Mouse (Mus musculus) lung, embryonic 14.5 days (tissue): ENCODE measurements around the gene Prss53. TPM values are rescaled to one million over a fixed set of nuclear protein-coding genes. Genes with fewer than 3 reads are reported as not detected.

Experiments
- ATAC-seq: fragments of 200-750 bp; cut with Nextera tagmentation; 2 replicates; pipeline ENCODE4 v1.8.0; 2017; ENCODE audit warnings: mild to moderate bottlenecking, moderate TSS enrichment, moderate library complexity; ENCODE audit not compliant: insufficient read depth
- DNase-seq: peaks from one replicate; pipeline ENCODE4 v3.0.0-alpha.2; 2015
- H3K27ac ChIP-seq: fragments of 300-500 bp; sonication (generic); 2 replicates; pipeline ENCODE4 v1.5.1; 2014; ENCODE audit warnings: low read depth, mild to moderate bottlenecking, moderate library complexity
- H3K27me3 ChIP-seq: fragments of 300-500 bp; sonication (generic); 2 replicates; pipeline ENCODE4 v1.6.1; 2014; ENCODE audit warnings: low read length, control low read depth; ENCODE audit not compliant: insufficient read depth
- H3K36me3 ChIP-seq: fragments of 300-500 bp; sonication (generic); 2 replicates; pipeline ENCODE4 v1.6.1; 2014; ENCODE audit warnings: control low read depth; ENCODE audit not compliant: insufficient read depth
- H3K4me1 ChIP-seq: fragments of 300-500 bp; sonication (generic); 2 replicates; pipeline ENCODE4 v1.6.1; 2014; ENCODE audit warnings: antibody characterized with exemption, control low read depth; ENCODE audit not compliant: insufficient read depth
- H3K4me2 ChIP-seq: fragments of 300-500 bp; sonication (generic); 2 replicates; pipeline ENCODE4 v1.6.1; 2014; ENCODE audit warnings: mild to moderate bottlenecking
- H3K4me3 ChIP-seq: fragments of 300-500 bp; sonication (generic); 2 replicates; pipeline ENCODE4 v1.5.1; 2014; ENCODE audit warnings: low read depth, low read length
- H3K9ac ChIP-seq: fragments of 300-500 bp; sonication (generic); 2 replicates; pipeline ENCODE4 v1.6.1; 2014
- H3K9me3 ChIP-seq: fragments of 300-500 bp; sonication (generic); 2 replicates; pipeline ENCODE4 v1.6.1; 2016; ENCODE audit warnings: low read depth, low read length, control low read depth
- CTCF ChIP-seq: IDR thresholded peaks from 2 replicates; pipeline ENCODE4 v1.5.1; 2016; ENCODE audit warnings: antibody characterized with exemption, low read depth
- WGBS: fragments of 180-500 bp; shearing (Covaris S2); extraction: QIAGEN DNeasy Blood & Tissue Kit; methylation state at CpG from one replicate; pipeline ENCODE4 v1.1.7; 2014; 5-methylcytosine and 5-hydroxymethylcytosine counted together
- polyA plus RNA-seq: library from polyadenylated mRNA; unstranded; fragments of >200 nt; fragmentation: Nextera tagmentation; extraction: Ambion mirVana; gene quantifications from 2 replicates; pipeline ENCODE4 v1.2.1, GENCODE M21; 2014

Prss53 gene
- polyA plus RNA-seq, 1 experiment from 2014 or later = 0.95 TPM

- peaks cover 82% of the 10 kb centered on the region for H3K36me3 ChIP-seq
- H3K27me3 ChIP-seq = no peaks in the 10 kb centered on the region
- no peak for TF ChIP-seq CTCF
- no peak overlapping the region for H3K4me3 ChIP-seq
- H3K27ac ChIP-seq = no peak overlapping the region
- DNase-seq = no peak
- ATAC-seq = no peak
- no peaks in the 10 kb centered on the region for H3K4me1 ChIP-seq
- no peak overlapping the region for H3K9ac ChIP-seq
- H3K4me2 ChIP-seq = no peak overlapping the region
- no peaks in the 10 kb centered on the region for H3K9me3 ChIP-seq
- 81% methylated on average over 3 of the region's 3 CpGs for WGBS
Observed at GRCm38 (mm10) chr7:127887781-127888180, 3.0 kb downstream of the Prss53 start.

DNA sequence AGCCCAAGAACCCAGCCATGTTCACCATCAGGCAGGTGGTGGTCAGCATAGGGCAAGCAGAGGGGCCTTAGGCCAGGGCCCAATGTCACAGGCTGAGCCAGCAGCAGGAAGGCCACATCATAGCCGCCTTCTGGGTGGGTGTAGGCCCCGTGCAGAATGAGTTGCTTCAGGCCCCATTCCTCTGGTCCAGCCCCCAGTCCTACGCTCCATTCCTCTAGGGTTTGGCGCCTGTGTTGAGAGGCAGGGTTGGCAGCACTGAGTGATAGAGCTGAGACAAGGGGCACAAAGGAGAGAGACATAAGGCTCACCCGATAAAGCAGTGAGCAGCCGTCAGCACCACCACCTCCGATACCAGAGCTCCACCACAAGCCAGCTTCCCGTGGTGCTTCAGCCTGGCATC, 3.6 kb downstream of the Prss53 start:
- Histone ChIP-seq H3K4me1 (no peaks in the 10 kb centered on the region), H3K9ac (no peak overlapping the region), H3K9me3 (no peaks in the 10 kb centered on the region), H3K27ac (no peak overlapping the region), H3K36me3 (peaks cover 83% of the 10 kb centered on the region), H3K4me3 (no peak overlapping the region), H3K27me3 (no peaks in the 10 kb centered on the region), H3K4me2 (no peak overlapping the region)
- no peak for ATAC-seq
- no peak for TF ChIP-seq CTCF
- DNase-seq = no peak
- 72% methylated on average over 8 of the region's 8 CpGs for WGBS

GRCm38 (mm10) chr7:127886551-127886950, 4.2 kb downstream of the Prss53 start:
- no peak for DNase-seq
- 93% methylated on average over 6 of the region's 6 CpGs for WGBS
- TF ChIP-seq CTCF = no peak
- Histone ChIP-seq H3K9ac (no peak overlapping the region), H3K9me3 (no peaks in the 10 kb centered on the region), H3K27me3 (no peaks in the 10 kb centered on the region), H3K4me1 (no peaks in the 10 kb centered on the region), H3K27ac (no peak overlapping the region), H3K36me3 (peaks cover 87% of the 10 kb centered on the region), H3K4me2 (no peak overlapping the region), H3K4me3 (no peak overlapping the region)
- ATAC-seq = no peak

- ATAC-seq (no peak; the same call in 1 of the 2 replicates), DNase-seq (peak; percentile 45)
- Histone ChIP-seq H3K4me3 (no peak overlapping the region), H3K9ac (no peak overlapping the region), H3K36me3 (peaks cover 90% of the 10 kb centered on the region), H3K9me3 (no peaks in the 10 kb centered on the region), H3K27me3 (no peaks in the 10 kb centered on the region), H3K4me1 (no peaks in the 10 kb centered on the region), H3K27ac (no peak overlapping the region), H3K4me2 (no peak overlapping the region)
- no peak for TF ChIP-seq CTCF
- 58% methylated on average over 6 of the region's 6 CpGs for WGBS
Observed at GRCm38 (mm10) chr7:127885951-127886350, 4.8 kb downstream of the Prss53 start.

DNA sequence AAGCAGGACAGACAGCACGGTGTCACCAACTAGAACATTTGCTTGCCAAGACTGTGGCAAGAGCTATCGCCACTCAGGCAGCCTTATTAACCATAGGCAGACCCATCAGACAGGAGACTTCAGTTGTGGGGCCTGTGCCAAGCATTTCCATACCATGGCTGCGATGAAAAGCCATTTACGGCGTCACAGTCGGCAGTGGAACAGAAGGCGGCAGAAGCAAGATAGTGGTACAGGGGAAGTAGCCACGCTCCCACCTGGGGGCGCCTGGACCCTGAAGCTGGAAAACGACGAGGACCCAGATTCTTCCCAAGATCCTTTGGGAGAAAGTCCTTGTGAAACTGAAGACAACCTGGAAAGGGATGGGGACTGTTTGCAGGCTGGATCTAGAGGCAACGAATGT, 10.3 kb downstream of the Prss53 start:
- 82% methylated on average over 12 of the region's 12 CpGs for WGBS
- H3K4me3 ChIP-seq = no peak overlapping the region
- TF ChIP-seq CTCF = 0 out of 2 replicates have a peak, but pooled peaks have one; percentile 3
- H3K4me1 ChIP-seq = no peaks in the 10 kb centered on the region
- no peak overlapping the region for H3K9ac ChIP-seq
- no peaks in the 10 kb centered on the region for H3K9me3 ChIP-seq
- H3K27ac ChIP-seq = no peak overlapping the region
- H3K4me2 ChIP-seq = no peak overlapping the region
- H3K36me3 ChIP-seq = peaks cover 71% of the 10 kb centered on the region
- H3K27me3 ChIP-seq = no peaks in the 10 kb centered on the region
- DNase-seq (no peak), ATAC-seq (no peak)

GRCm38 (mm10) chr7:127879301-127879700, 11.5 kb downstream of the Prss53 start:
- ATAC-seq = no peak
- Histone ChIP-seq H3K27ac (no peak overlapping the region), H3K36me3 (peaks cover 60% of the 10 kb centered on the region), H3K4me3 (no peak overlapping the region), H3K27me3 (no peaks in the 10 kb centered on the region), H3K9me3 (no peaks in the 10 kb centered on the region), H3K4me2 (no peak overlapping the region), H3K9ac (no peak overlapping the region), H3K4me1 (peaks cover 4% of the 10 kb centered on the region)
- 97% methylated on average over 9 of the region's 9 CpGs for WGBS
- DNase-seq = no peak
- TF ChIP-seq CTCF = no peak

DNA sequence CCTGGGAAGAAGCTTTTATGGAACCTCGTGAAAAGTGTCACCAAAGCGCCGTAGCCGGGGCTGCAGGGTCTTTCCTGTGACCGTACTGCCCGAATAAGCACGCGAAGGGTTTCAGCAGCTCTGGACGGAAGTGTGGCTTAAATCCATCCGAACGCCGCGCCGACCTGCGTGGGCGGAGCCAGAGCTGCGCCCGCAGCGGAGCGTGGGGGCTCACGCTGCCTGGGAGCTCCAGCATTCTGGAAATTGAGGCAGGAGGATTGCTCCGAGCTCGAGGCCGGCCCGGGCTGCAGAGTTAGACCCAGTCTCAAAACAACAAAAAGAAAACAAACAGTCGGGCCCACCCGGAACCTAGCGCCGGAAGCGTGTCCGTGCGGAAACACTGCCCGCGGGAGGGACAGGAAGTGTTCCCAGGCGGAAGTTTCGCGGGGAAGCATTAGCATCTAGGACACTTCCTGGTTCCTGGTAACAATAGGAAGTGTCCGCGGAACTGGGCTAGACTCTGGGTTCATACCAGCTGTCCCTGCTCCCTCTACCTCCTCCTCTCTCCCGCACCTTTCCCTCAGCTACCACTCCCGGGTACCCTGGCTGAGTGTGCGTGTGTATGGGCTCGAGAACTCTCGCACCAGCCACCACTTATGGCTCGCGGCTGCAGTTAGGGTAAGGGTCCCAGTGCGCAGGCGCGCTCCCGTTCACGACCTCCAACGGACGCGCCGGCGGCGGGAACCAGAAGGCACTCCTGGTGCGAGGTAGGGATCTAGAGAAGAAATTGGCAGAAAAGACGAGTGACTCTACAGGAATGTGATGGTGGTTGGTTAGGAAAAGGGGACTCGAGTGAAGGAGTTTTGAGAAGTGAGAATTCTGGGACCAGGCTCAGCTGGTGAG, 14.1 kb downstream of the Prss53 start, which contains the start of gene Zfp668:
Zfp668 (minus strand) TSS at position 362 of the 882 bp plus-strand sequence.
- H3K36me3 ChIP-seq = peaks cover 39% of the 10 kb centered on the region

More for the DNA sequence above, 14.1 kb downstream of the Prss53 start, which contains the start of gene Zfp668:
- Histone ChIP-seq H3K4me3 (peak within 1 kb of the TSS; percentile 90), H3K27me3 (no peaks in the 10 kb centered on the region), H3K9ac (peak within 1 kb of the TSS; percentile 98), H3K4me1 (peaks cover 8% of the 10 kb centered on the region), H3K27ac (peak within 1 kb of the TSS; percentile 99), H3K4me2 (peak within 1 kb of the TSS; percentile 84), H3K9me3 (no peaks in the 10 kb centered on the region)
- under 1% methylated on average over 60 of the region's 60 CpGs for WGBS
- TF ChIP-seq CTCF = no peak
- peak; percentile 69 for ATAC-seq
- DNase-seq = peak; percentile 97
